Mouse (Mus musculus) left cerebral cortex, adult 2 months (tissue): ENCODE data around the gene Fpr1. TPM values are rescaled to one million over a fixed set of nuclear protein-coding genes. Genes with fewer than 3 reads are reported as not detected.
"Not testable (repeated sequence)": the region's sequence is repeated elsewhere in the genome, so short reads cannot be mapped to it uniquely, and the experiment has no call there.

Source experiments
- DNase-seq, 2 experiments: peaks; one replicate each; pipeline ENCODE4 v3.0.0; 2021 to 2022; ENCODE audit warnings: low spot score in 2 of 2, mixed read lengths in 1 of 2; ENCODE audit errors: extremely low spot score in 1 of 2
- H3K27ac ChIP-seq: fragments of 200-600 bp; 2 replicates; pipeline ENCODE4 v1.8.1; 2022
- H3K4me3 ChIP-seq: fragments of 200-600 bp; 2 replicates; pipeline ENCODE4 v1.8.1; 2022
- CTCF ChIP-seq: fragments of 200-600 bp; IDR thresholded peaks from 2 replicates; pipeline ENCODE4 v1.8.1; 2022; ENCODE audit warnings: antibody characterized with exemption, mild to moderate bottlenecking, moderate library complexity
- intact Hi-C: fragments of 180-260 bp; cut with DNase I; formaldehyde crosslinking; loops from one replicate; pipeline ENCODE4 v1.15.1; 2025
- long read RNA-seq, 2 experiments: library from polyadenylated mRNA; stranded (forward); transcript quantifications; one replicate each; pipeline ENCODE4 v2.0.0; 2021; ENCODE audit warnings: borderline mapping rate in 2 of 2
- total RNA-seq, 2 experiments: library from RNA; stranded (reverse); gene quantifications; 2 replicates each; pipeline ENCODE4 v1.2.3; 2021

The Fpr1 gene
- total RNA-seq: not detected
- long read RNA-seq, experiment 1: 0 reads
- long read RNA-seq, experiment 2: 0 reads

DNA sequence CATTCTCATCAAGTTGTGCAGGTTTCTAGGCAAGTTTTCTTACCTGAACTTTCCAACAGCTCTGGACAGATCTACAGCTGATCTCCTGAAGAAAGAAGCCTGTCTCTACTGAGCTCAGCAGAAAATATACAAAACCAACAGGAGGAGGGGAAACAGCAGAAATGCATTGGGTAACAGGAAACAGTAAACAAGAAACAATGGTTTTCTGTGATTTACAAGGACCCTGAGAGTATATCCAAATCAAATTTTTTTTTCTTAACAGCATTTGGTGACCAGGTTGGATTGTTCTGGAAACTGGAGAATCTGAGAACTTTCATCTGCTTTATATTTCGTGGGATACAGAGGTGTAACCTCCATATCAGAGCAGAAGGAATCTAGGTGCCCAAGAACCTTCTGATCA, at the start of gene Fpr1:
Gene Fpr1 (minus strand): TSS at position 101 of the 400 bp plus-strand sequence.
- DNase-seq: no peak
- intact Hi-C loops: no loop called here
- TF ChIP-seq CTCF: no peak
- Histone ChIP-seq H3K27ac (no peak within 1 kb of the TSS), H3K4me3 (no peak within 1 kb of the TSS)

- no peak for TF ChIP-seq CTCF
- H3K4me3 ChIP-seq: no peak overlapping the region
- intact Hi-C loops: no loop called here
- H3K27ac ChIP-seq: no peak overlapping the region
- no peak for DNase-seq
These were observed 34.0 kb upstream of the Fpr1 start for GRCm38 (mm10) chr17:17917782-17918181.

DNA sequence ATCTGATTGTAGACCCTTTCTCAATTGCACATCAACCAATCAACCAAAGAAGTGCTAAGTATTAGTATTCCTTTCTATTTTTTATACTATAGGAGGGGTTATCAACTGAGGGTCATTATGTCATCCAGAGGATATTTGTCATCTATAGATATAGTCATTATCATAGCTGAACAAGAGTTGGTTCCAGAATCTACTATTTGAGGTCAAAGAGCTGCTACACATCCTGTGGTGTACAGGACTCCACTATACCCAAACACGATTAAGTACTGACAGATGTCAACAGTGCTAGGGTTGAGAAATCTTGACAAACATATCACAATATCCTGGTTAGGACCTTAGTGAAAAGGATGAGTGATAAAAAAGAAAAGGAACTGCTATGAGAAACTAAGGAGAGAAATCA, 33.6 kb upstream of the Fpr1 start:
- no peak for DNase-seq
- intact Hi-C loops: no loop called here
- H3K27ac ChIP-seq: no peak overlapping the region
- H3K4me3 ChIP-seq: no peak overlapping the region
- TF ChIP-seq CTCF: no peak

- H3K4me3 ChIP-seq, H3K27ac ChIP-seq, DNase-seq, intact Hi-C loops: not testable (repeated sequence)
These were observed 28.9 kb upstream of the Fpr1 start for GRCm38 (mm10) chr17:17912618-17913017.

GRCm38 (mm10) chr17:17909636-17910421, 26.1 kb upstream of the Fpr1 start:
- TF ChIP-seq CTCF: no peak
- intact Hi-C loops: no loop called here
- peak; percentile 78 to 81 for DNase-seq
- Histone ChIP-seq H3K27ac (peak overlapping the region; percentile 54; the same call in 1 of the 2 replicates), H3K4me3 (peak overlapping the region; percentile 58)

DNA sequence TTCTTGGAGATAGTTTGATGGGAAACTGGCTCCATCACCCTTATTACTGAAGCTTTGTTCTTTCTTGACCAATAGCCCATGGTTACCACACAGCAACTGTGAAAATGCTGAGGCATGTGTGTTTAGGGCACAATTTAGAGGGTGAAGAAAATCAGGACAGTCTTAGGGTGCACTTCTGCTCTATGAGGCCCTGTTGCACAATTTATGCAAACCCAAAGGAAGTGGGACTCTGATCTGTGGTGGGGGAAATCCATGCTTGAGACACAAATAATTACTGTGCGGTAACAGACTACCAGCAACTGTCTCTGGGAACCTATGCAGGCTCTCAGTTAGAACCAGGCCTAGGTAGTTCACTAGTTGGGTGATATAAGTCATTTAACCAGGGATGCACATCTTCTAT, 17.0 kb upstream of the Fpr1 start:
- no peak for DNase-seq
- intact Hi-C loops: no loop called here
- H3K27ac ChIP-seq: no peak overlapping the region
- no peak overlapping the region for H3K4me3 ChIP-seq
- no peak for TF ChIP-seq CTCF

DNA sequence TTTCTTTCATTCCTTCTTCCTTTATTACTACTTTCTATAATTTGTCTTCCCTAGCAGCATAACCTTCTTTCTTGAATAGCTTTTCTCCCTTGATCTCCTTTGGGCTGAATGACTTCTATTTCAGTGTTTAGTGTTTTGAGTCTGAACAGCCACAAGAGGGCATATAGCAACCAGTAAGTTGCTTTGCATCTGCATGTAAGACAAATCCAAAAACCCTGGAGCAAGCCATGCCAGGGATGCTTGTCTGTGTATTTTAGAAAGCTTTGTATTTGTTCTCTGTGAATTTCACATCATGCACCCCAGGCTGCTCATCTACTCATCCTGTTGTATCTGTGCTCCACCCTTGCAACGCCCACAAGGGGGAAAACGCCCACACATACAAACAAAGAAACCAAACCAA, 15.5 kb upstream of the Fpr1 start:
- Histone ChIP-seq H3K27ac (no peak overlapping the region), H3K4me3 (no peak overlapping the region)
- peak; percentile 59 for TF ChIP-seq CTCF
- intact Hi-C loops: loop anchor here (5.0 kb wide), 1 partner anchor 52 kb away; no protein-coding TSS in a partner anchor
- DNase-seq: no peak

DNA sequence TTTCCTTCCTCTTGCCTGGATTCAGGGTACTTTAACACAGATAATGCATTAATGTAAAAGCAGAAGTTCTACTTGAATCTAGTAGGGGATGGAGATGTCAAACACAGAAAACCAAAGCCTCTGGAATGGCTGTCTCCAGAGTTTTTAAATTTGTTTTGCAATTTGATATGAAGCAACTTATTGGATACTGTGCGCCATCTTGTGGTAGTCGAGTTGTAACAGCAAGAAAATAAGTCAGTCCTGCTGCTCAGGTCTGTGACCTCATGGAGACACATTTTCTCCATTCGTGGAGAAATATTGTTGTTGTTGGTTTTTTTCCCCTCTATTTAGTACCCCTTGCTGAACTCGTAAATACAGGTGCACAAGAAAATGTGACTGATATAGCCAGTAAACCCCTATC, 12.3 kb upstream of the Fpr1 start:
- intact Hi-C loops: loop anchor here (1.0 to 5.0 kb wide), 2 partner anchors 49 to 130 kb away; no protein-coding TSS in a partner anchor
- Histone ChIP-seq H3K27ac (no peak overlapping the region), H3K4me3 (no peak overlapping the region)
- TF ChIP-seq CTCF: peak; percentile 83
- peak in 1 of 2 experiments; percentile 22 for DNase-seq

GRCm38 (mm10) chr17:17889732-17890425, 6.1 kb upstream of the Fpr1 start:
- no peak for TF ChIP-seq CTCF
- Histone ChIP-seq H3K27ac (no peak overlapping the region), H3K4me3 (no peak overlapping the region)
- no peak for DNase-seq
- intact Hi-C loops: no loop called here

DNA sequence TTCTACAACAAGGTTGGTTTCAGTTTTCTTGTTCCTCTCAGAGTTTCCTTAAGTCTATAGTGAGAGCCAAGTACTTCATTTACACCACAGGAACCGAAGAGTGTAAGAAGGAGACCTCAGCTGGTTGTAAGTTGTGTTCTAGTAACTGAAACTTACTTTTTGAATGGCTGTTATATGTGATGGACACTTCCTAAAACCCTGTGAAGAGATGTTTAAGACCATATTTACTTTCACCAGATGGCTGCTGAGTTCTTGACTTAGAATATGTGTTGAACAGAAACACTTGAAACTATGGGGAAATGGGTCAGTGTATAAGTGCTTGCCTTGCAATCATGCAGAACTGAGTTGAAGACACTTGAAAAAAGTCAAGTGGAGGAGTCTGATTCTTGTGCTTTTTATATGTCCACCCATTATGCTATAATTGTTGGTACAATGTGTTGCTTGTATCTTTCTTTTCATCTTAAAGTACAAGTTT, 4.1 kb upstream of the Fpr1 start, which contains the start of the genes Fpr2 and Fpr3:
Gene Fpr2 (plus strand): TSS at position 51 of the 475 bp plus-strand sequence.
Gene Fpr3 (plus strand): TSS at position 79 of the 475 bp plus-strand sequence.
- Histone ChIP-seq H3K4me3 (no peak within 1 kb of the TSS), H3K27ac (no peak within 1 kb of the TSS)
- intact Hi-C loops: no loop called here
- no peak for TF ChIP-seq CTCF
- DNase-seq: no peak

DNA sequence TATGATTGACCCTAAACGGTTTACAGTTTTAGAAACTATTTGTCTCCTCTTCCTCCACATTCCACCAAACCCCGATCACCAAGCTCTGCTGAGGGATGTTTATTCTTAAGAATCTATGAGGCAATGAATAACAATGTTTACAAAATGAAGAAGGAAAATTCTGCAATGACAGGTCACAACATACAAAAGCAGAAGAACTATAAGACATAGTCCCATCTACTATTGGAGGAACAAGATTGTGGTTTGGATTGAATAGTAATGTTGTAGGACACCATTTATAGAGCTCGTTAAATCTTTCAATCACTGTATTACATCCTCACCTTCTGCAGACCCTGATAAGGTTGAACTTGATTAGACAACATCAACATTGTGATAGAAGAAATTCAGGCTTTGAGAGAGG, 1.1 kb downstream of the Fpr1 start:
- no peak for TF ChIP-seq CTCF
- Histone ChIP-seq H3K4me3 (no peak overlapping the region), H3K27ac (no peak overlapping the region)
- intact Hi-C loops: no loop called here
- DNase-seq: no peak

DNA sequence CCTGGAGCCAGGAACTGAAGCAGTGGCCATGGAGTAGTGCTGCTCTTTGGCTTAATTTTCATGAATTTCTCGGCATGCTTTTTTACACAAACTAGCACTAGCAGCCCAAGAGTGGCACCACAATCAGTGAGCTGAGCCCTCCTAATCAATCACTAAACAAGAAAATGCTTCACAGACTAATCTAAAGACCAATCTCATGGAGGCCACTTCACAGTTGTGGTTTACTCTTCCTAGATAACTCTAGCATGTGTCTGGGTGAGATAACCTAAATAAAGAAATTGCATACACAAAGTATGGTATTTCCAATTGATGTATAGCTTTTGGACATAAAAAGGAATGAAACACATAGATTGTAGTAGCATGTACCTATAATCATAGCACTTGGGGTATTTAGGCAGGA, 4.4 kb downstream of the Fpr1 start:
- no peak for DNase-seq
- intact Hi-C loops: no loop called here
- TF ChIP-seq CTCF: no peak
- Histone ChIP-seq H3K4me3 (no peak overlapping the region), H3K27ac (no peak overlapping the region)
